Mouse (Mus musculus) granulocyte monocyte progenitor cell, adult 5-6 weeks (primary cell): ENCODE measurements around the gene Tmem95. TPM values are rescaled to one million over a fixed set of nuclear protein-coding genes. Genes with fewer than 3 reads are reported as not detected.

Source experiments
- total RNA-seq, 2 experiments: library from RNA; stranded (forward) in 1 of 2; stranded (reverse) in 1 of 2; fragments of 200-712, 200-1000 nt in 1 of 2; fragments of >200 nt in 1 of 2; fragmentation: Nextera tagmentation in 1 of 2; gene quantifications; 2 replicates each; pipeline ENCODE4 v1.2.3; 2014 to 2017

Tmem95 gene
- total RNA-seq, 2 experiments from 2014 or later = not detected

Other genes with a start within 250 kb of the Tmem95 start
Only the 30 nearest of the 40 such genes appear.
- 153 and 165 TPM in 2 replicates for gene Polr2a, start 119.4 kb downstream of the Tmem95 start, total RNA-seq (2014; fragmentation: Nextera tagmentation)
- gene Polr2a, start 119.4 kb downstream of the Tmem95 start, total RNA-seq (2017) = 30.2 and 38.5 TPM in 2 replicates
- not detected in 2 replicates for gene Slc35g3, start 116.0 kb downstream of the Tmem95 start, total RNA-seq (2014; fragmentation: Nextera tagmentation)
- not detected in 2 replicates for gene Slc35g3, start 116.0 kb downstream of the Tmem95 start, total RNA-seq (2017)
- gene Zbtb4, start 112.1 kb downstream of the Tmem95 start, total RNA-seq (2014; fragmentation: Nextera tagmentation) = 1.8 and 2.1 TPM in 2 replicates
- gene Zbtb4, start 112.1 kb downstream of the Tmem95 start, total RNA-seq (2017) = 0.26 and 0.43 TPM in 2 replicates
- gene Chrnb1, start 82.1 kb downstream of the Tmem95 start, total RNA-seq (2014; fragmentation: Nextera tagmentation) = not detected in 2 replicates
- gene Chrnb1, start 82.1 kb downstream of the Tmem95 start, total RNA-seq (2017) = 0.82 TPM in 1 of 2 replicates, not detected in the other
- 1.6 and 2.9 TPM in 2 replicates for gene Fgf11, start 76.2 kb downstream of the Tmem95 start, total RNA-seq (2014; fragmentation: Nextera tagmentation)
- gene Fgf11, start 76.2 kb downstream of the Tmem95 start, total RNA-seq (2017) = not detected in 2 replicates
- gene Tmem102, start 72.4 kb downstream of the Tmem95 start, total RNA-seq (2014; fragmentation: Nextera tagmentation) = not detected in 2 replicates
- not detected in 2 replicates for gene Tmem102, start 72.4 kb downstream of the Tmem95 start, total RNA-seq (2017)
- gene Gm39566, start 62.7 kb downstream of the Tmem95 start, total RNA-seq (2014; fragmentation: Nextera tagmentation) = not detected in 2 replicates
- not detected in 2 replicates for gene Gm39566, start 62.7 kb downstream of the Tmem95 start, total RNA-seq (2017)
- gene Spem2, start 59.6 kb downstream of the Tmem95 start, total RNA-seq (2014; fragmentation: Nextera tagmentation) = not detected in 2 replicates
- gene Spem2, start 59.6 kb downstream of the Tmem95 start, total RNA-seq (2017) = not detected in 2 replicates
- not detected in 2 replicates for gene Spem1, start 55.8 kb downstream of the Tmem95 start, total RNA-seq (2014; fragmentation: Nextera tagmentation)
- gene Spem1, start 55.8 kb downstream of the Tmem95 start, total RNA-seq (2017) = not detected in 2 replicates
- 13.5 and 33.1 TPM in 2 replicates for gene Nlgn2, start 40.2 kb downstream of the Tmem95 start, total RNA-seq (2014; fragmentation: Nextera tagmentation)
- 4.0 and 7.4 TPM in 2 replicates for gene Nlgn2, start 40.2 kb downstream of the Tmem95 start, total RNA-seq (2017)
- 294 and 359 TPM in 2 replicates for gene Tmem256, start 39.5 kb downstream of the Tmem95 start, total RNA-seq (2014; fragmentation: Nextera tagmentation)
- 118 and 164 TPM in 2 replicates for gene Tmem256, start 39.5 kb downstream of the Tmem95 start, total RNA-seq (2017)
- gene Plscr3, start 31.6 kb downstream of the Tmem95 start, total RNA-seq (2014; fragmentation: Nextera tagmentation) = 108 and 109 TPM in 2 replicates
- 24.9 and 25.2 TPM in 2 replicates for gene Plscr3, start 31.6 kb downstream of the Tmem95 start, total RNA-seq (2017)
- gene Tnk1, start 19.3 kb downstream of the Tmem95 start, total RNA-seq (2014; fragmentation: Nextera tagmentation) = 0.60 TPM in 1 of 2 replicates, not detected in the other
- not detected in 2 replicates for gene Tnk1, start 19.3 kb downstream of the Tmem95 start, total RNA-seq (2017)
- 0.41 and 4.2 TPM in 2 replicates for gene Kctd11, start 3.4 kb upstream of the Tmem95 start, total RNA-seq (2014; fragmentation: Nextera tagmentation)
- 1.1 and 2.6 TPM in 2 replicates for gene Kctd11, start 3.4 kb upstream of the Tmem95 start, total RNA-seq (2017)
- 52.4 and 65.1 TPM in 2 replicates for gene Acap1, start 17.5 kb upstream of the Tmem95 start, total RNA-seq (2014; fragmentation: Nextera tagmentation)
- 47.0 and 50.7 TPM in 2 replicates for gene Acap1, start 17.5 kb upstream of the Tmem95 start, total RNA-seq (2017)
- 1.3 and 3.5 TPM in 2 replicates for gene 2810408A11Rik, start 23.0 kb upstream of the Tmem95 start, total RNA-seq (2014; fragmentation: Nextera tagmentation)
- gene 2810408A11Rik, start 23.0 kb upstream of the Tmem95 start, total RNA-seq (2017) = 3.6 and 6.4 TPM in 2 replicates
- gene Neurl4, start 23.1 kb upstream of the Tmem95 start, total RNA-seq (2014; fragmentation: Nextera tagmentation) = 32.0 and 38.9 TPM in 2 replicates
- 20.7 and 27.5 TPM in 2 replicates for gene Neurl4, start 23.1 kb upstream of the Tmem95 start, total RNA-seq (2017)
- gene Gps2, start 35.9 kb upstream of the Tmem95 start, total RNA-seq (2014; fragmentation: Nextera tagmentation) = 71.5 and 99.8 TPM in 2 replicates
- gene Gps2, start 35.9 kb upstream of the Tmem95 start, total RNA-seq (2017) = 47.1 and 58.2 TPM in 2 replicates
- gene Eif5a, start 43.9 kb upstream of the Tmem95 start, total RNA-seq (2014; fragmentation: Nextera tagmentation) = 1,453 and 1,476 TPM in 2 replicates
- gene Eif5a, start 43.9 kb upstream of the Tmem95 start, total RNA-seq (2017) = 890 and 976 TPM in 2 replicates
- not detected in 2 replicates for gene Ybx2, start 57.8 kb upstream of the Tmem95 start, total RNA-seq (2014; fragmentation: Nextera tagmentation)
- gene Ybx2, start 57.8 kb upstream of the Tmem95 start, total RNA-seq (2017) = 2.1 TPM in 1 of 2 replicates, not detected in the other
- not detected in 2 replicates for gene Slc2a4, start 70.2 kb upstream of the Tmem95 start, total RNA-seq (2014; fragmentation: Nextera tagmentation)
- gene Slc2a4, start 70.2 kb upstream of the Tmem95 start, total RNA-seq (2017) = not detected in 2 replicates
- gene Cldn7, start 86.8 kb upstream of the Tmem95 start, total RNA-seq (2014; fragmentation: Nextera tagmentation) = not detected in 2 replicates
- gene Cldn7, start 86.8 kb upstream of the Tmem95 start, total RNA-seq (2017) = not detected in 2 replicates
- gene Ctdnep1, start 103.1 kb upstream of the Tmem95 start, total RNA-seq (2014; fragmentation: Nextera tagmentation) = 191 and 254 TPM in 2 replicates
- gene Ctdnep1, start 103.1 kb upstream of the Tmem95 start, total RNA-seq (2017) = 19.3 and 23.8 TPM in 2 replicates
- gene Elp5, start 104.5 kb upstream of the Tmem95 start, total RNA-seq (2014; fragmentation: Nextera tagmentation) = 59.4 and 70.0 TPM in 2 replicates
- gene Elp5, start 104.5 kb upstream of the Tmem95 start, total RNA-seq (2017) = 58.2 and 77.5 TPM in 2 replicates
- 288 and 367 TPM in 2 replicates for gene Gabarap, start 113.1 kb upstream of the Tmem95 start, total RNA-seq (2014; fragmentation: Nextera tagmentation)
- 239 and 250 TPM in 2 replicates for gene Gabarap, start 113.1 kb upstream of the Tmem95 start, total RNA-seq (2017)
- gene Phf23, start 117.8 kb upstream of the Tmem95 start, total RNA-seq (2014; fragmentation: Nextera tagmentation) = 41.7 and 45.8 TPM in 2 replicates
- gene Phf23, start 117.8 kb upstream of the Tmem95 start, total RNA-seq (2017) = 30.2 and 32.3 TPM in 2 replicates
- 4.6 and 24.5 TPM in 2 replicates for gene Dvl2, start 122.6 kb upstream of the Tmem95 start, total RNA-seq (2014; fragmentation: Nextera tagmentation)
- 16.1 and 18.0 TPM in 2 replicates for gene Dvl2, start 122.6 kb upstream of the Tmem95 start, total RNA-seq (2017)
- gene Acadvl, start 137.4 kb upstream of the Tmem95 start, total RNA-seq (2014; fragmentation: Nextera tagmentation) = 39.7 and 55.8 TPM in 2 replicates
- 40.3 and 42.1 TPM in 2 replicates for gene Acadvl, start 137.4 kb upstream of the Tmem95 start, total RNA-seq (2017)
- 11.4 and 12.3 TPM in 2 replicates for gene Dlg4, start 138.9 kb upstream of the Tmem95 start, total RNA-seq (2014; fragmentation: Nextera tagmentation)
- gene Dlg4, start 138.9 kb upstream of the Tmem95 start, total RNA-seq (2017) = 1.3 and 3.5 TPM in 2 replicates
- not detected in 2 replicates for gene Asgr1, start 176.1 kb upstream of the Tmem95 start, total RNA-seq (2014; fragmentation: Nextera tagmentation)
- gene Asgr1, start 176.1 kb upstream of the Tmem95 start, total RNA-seq (2017) = not detected in 2 replicates